Mouse (Mus musculus) megakaryocyte, embryonic 14.5 days (primary cell): ENCODE measurements around the gene Kank1.

Experiments
- FLI1 ChIP-seq: IDR thresholded peaks from 2 replicates; pipeline ENCODE4 v1.6.1; 2012; ENCODE audit warnings: low read length, inconsistent platforms, mixed read lengths
- GATA1 ChIP-seq: IDR thresholded peaks from 3 replicates; pipeline ENCODE4 v1.6.1; 2012; ENCODE audit warnings: mixed read lengths, low read length, inconsistent platforms, borderline replicate concordance

GRCm38 (mm10) chr19:25453146-25453545 lies 216.4 kb downstream of the Kank1 start:
- no peak for TF ChIP-seq GATA1
- TF ChIP-seq FLI1 = no peak
